Mouse (Mus musculus): ENCODE results near the gene Ppp1r16b. TPM values are rescaled to one million over a fixed set of nuclear protein-coding genes. Genes with fewer than 3 reads are reported as not detected.
A peak's percentile ranks its signal among the peaks of the same experiment; 100 is the strongest.

Gene Ppp1r16b
- polyA plus RNA-seq, 1 experiment from 2014 or later, result 14.1 TPM

- no peak overlapping the region for H3K4me3 ChIP-seq (ENCODE audit: low read length)
- no peak overlapping the region for H3K4me2 ChIP-seq (replicated peaks; ENCODE audit: low read depth, low read length)
- H3K36me3 ChIP-seq (ENCODE audit: insufficient read depth, low read length), result no peaks in the 10 kb centered on the region
- WGBS, result 41% methylated on average over 3 of the region's 3 CpGs
- no peaks in the 10 kb centered on the region for H3K9me3 ChIP-seq (ENCODE audit: low read length)
- no peaks in the 10 kb centered on the region for H3K27me3 ChIP-seq (ENCODE audit: insufficient read depth, low read length)
- H3K4me1 ChIP-seq (ENCODE audit: insufficient read depth, low read length), result peaks cover 56% of the 10 kb centered on the region
- no peak overlapping the region for H3K27ac ChIP-seq (ENCODE audit: low read length)
- no peak overlapping the region for H3K9ac ChIP-seq (replicated peaks; ENCODE audit: low read length)
- ATAC-seq (ENCODE audit: low FRiP score, low TSS enrichment), result no peak
Measured at GRCm38 (mm10) chr2:158684910-158685309, 19.7 kb downstream of the Ppp1r16b start.

DNA sequence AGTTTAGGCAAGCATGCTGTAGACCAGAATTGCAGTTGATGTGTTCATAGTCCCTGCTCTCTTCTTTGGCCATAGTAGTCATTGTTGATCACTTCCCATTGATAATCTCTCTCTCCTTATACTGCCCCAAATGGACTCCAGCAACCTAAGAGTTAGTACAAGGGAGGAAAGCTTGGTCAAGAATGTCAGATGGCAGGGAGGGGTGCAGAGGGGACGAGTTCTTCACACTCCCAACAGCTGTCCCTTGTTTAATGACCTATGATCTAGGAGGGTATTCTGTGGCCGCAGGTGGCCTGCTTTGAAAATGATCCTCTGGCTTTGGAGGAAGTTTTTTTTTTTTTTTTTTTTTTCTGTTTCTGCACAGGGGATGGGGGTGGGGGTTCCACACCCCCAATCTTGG lies 21.2 kb downstream of the Ppp1r16b start:
- Histone ChIP-seq H3K27me3 (ENCODE audit: insufficient read depth, low read length) (no peaks in the 10 kb centered on the region), H3K36me3 (ENCODE audit: insufficient read depth, low read length) (no peaks in the 10 kb centered on the region), H3K4me3 (ENCODE audit: low read length) (no peak overlapping the region), H3K4me2 (replicated peaks; ENCODE audit: low read depth, low read length) (no peak overlapping the region), H3K4me1 (ENCODE audit: insufficient read depth, low read length) (peaks cover 57% of the 10 kb centered on the region), H3K9ac (replicated peaks; ENCODE audit: low read length) (no peak overlapping the region), H3K9me3 (ENCODE audit: low read length) (no peaks in the 10 kb centered on the region), H3K27ac (ENCODE audit: low read length) (no peak overlapping the region)
- 19% methylated on average over 2 of the region's 2 CpGs for WGBS
- ATAC-seq (ENCODE audit: low FRiP score, low TSS enrichment), result peak; percentile 16; the same call in 1 of the 2 replicates

GRCm38 (mm10) chr2:158687804-158688241 lies 22.6 kb downstream of the Ppp1r16b start:
- H3K4me2 ChIP-seq (replicated peaks; ENCODE audit: low read depth, low read length), result peak overlapping the region; percentile 45
- 0 out of 2 replicates have a peak overlapping the region, but pooled peaks have one; percentile 24 for H3K9ac ChIP-seq (replicated peaks; ENCODE audit: low read length)
- H3K9me3 ChIP-seq (ENCODE audit: low read length), result no peaks in the 10 kb centered on the region
- ATAC-seq (ENCODE audit: low FRiP score, low TSS enrichment), result peak; percentile 52; the same call in 1 of the 2 replicates
- peaks cover 49% of the 10 kb centered on the region for H3K4me1 ChIP-seq (ENCODE audit: insufficient read depth, low read length)
- H3K27me3 ChIP-seq (ENCODE audit: insufficient read depth, low read length), result no peaks in the 10 kb centered on the region
- WGBS, result 14% methylated on average over 25 of the region's 25 CpGs
- peak overlapping the region; percentile 64; the same call in 1 of the 2 replicates for H3K27ac ChIP-seq (ENCODE audit: low read length)
- H3K4me3 ChIP-seq (ENCODE audit: low read length), result peak overlapping the region; percentile 14; the same call in 1 of the 2 replicates
- H3K36me3 ChIP-seq (ENCODE audit: insufficient read depth, low read length), result no peaks in the 10 kb centered on the region

DNA sequence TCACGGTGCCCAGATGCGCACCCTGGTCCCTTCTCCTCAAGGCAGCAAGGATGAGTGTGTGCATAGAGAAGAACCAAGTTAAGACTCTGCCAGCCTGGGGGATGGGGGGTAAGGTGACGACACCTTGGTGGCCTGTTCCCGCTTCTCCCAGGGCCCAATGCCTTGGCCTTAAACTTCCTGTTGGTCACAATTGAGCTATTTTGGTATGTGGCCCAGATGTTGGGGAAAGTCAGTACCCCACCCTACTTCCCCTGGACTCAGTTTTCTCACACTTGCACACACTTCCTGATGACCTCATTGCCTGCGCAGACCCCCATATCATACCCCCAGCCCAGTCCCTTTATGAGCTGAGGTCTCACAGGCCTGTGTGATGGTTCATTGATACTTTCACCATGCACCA lies 23.9 kb downstream of the Ppp1r16b start:
- peaks cover 44% of the 10 kb centered on the region for H3K4me1 ChIP-seq (ENCODE audit: insufficient read depth, low read length)
- no peaks in the 10 kb centered on the region for H3K36me3 ChIP-seq (ENCODE audit: insufficient read depth, low read length)
- no peak for ATAC-seq (ENCODE audit: low FRiP score, low TSS enrichment)
- no peaks in the 10 kb centered on the region for H3K9me3 ChIP-seq (ENCODE audit: low read length)
- H3K9ac ChIP-seq (replicated peaks; ENCODE audit: low read length), result no peak overlapping the region
- H3K27me3 ChIP-seq (ENCODE audit: insufficient read depth, low read length), result no peaks in the 10 kb centered on the region
- 83% methylated on average over 5 of the region's 5 CpGs for WGBS
- peak overlapping the region; percentile 64 for H3K27ac ChIP-seq (ENCODE audit: low read length)
- H3K4me2 ChIP-seq (replicated peaks; ENCODE audit: low read depth, low read length), result no peak overlapping the region
- no peak overlapping the region for H3K4me3 ChIP-seq (ENCODE audit: low read length)

- WGBS, result 44% methylated on average over 7 of the region's 7 CpGs
- H3K27ac ChIP-seq (ENCODE audit: low read length), result no peak overlapping the region; the same call in 1 of the 2 replicates
Measured at GRCm38 (mm10) chr2:158689640-158690039, 24.4 kb downstream of the Ppp1r16b start.

GRCm38 (mm10) chr2:158690116-158690515 lies 24.9 kb downstream of the Ppp1r16b start:
- H3K9ac ChIP-seq (replicated peaks; ENCODE audit: low read length), result no peak overlapping the region
- H3K27me3 ChIP-seq (ENCODE audit: insufficient read depth, low read length), result no peaks in the 10 kb centered on the region
- no peaks in the 10 kb centered on the region for H3K36me3 ChIP-seq (ENCODE audit: insufficient read depth, low read length)
- no peaks in the 10 kb centered on the region for H3K9me3 ChIP-seq (ENCODE audit: low read length)
- no peak overlapping the region for H3K27ac ChIP-seq (ENCODE audit: low read length)
- peaks cover 34% of the 10 kb centered on the region for H3K4me1 ChIP-seq (ENCODE audit: insufficient read depth, low read length)
- no peak overlapping the region for H3K4me3 ChIP-seq (ENCODE audit: low read length)
- 72% methylated on average over 8 of the region's 8 CpGs for WGBS
- no peak overlapping the region for H3K4me2 ChIP-seq (replicated peaks; ENCODE audit: low read depth, low read length)
- ATAC-seq (ENCODE audit: low FRiP score, low TSS enrichment), result no peak

More at GRCm38 (mm10) chr2:158689640-158690039, 24.4 kb downstream of the Ppp1r16b start:
- H3K9me3 ChIP-seq (ENCODE audit: low read length), result no peaks in the 10 kb centered on the region
- no peak overlapping the region for H3K4me3 ChIP-seq (ENCODE audit: low read length)
- no peaks in the 10 kb centered on the region for H3K27me3 ChIP-seq (ENCODE audit: insufficient read depth, low read length)
- H3K4me1 ChIP-seq (ENCODE audit: insufficient read depth, low read length), result peaks cover 38% of the 10 kb centered on the region
- no peak overlapping the region for H3K9ac ChIP-seq (replicated peaks; ENCODE audit: low read length)
- no peak for ATAC-seq (ENCODE audit: low FRiP score, low TSS enrichment)
- no peak overlapping the region for H3K4me2 ChIP-seq (replicated peaks; ENCODE audit: low read depth, low read length)
- no peaks in the 10 kb centered on the region for H3K36me3 ChIP-seq (ENCODE audit: insufficient read depth, low read length)

DNA sequence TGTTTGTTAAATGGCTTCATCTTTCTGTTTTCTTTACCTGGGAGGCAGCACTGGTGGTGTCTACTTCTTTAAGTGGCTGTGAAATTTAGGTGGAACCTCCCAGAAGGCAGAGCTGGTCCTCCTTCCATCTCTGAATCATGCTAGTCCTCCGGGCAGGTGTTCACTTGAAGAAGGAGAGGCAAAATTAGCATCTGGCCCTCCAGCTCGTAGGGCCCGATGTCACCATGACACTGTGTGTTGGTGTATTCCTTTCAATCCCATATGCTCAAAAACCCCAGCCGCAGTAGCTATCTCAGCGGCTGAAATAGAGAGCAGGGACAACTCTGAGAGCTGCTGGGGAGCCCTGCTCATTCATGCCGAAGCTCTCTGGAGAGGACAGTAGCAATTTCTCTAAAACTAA lies 27.0 kb downstream of the Ppp1r16b start:
- H3K4me3 ChIP-seq (ENCODE audit: low read length), result no peak overlapping the region
- ATAC-seq (ENCODE audit: low FRiP score, low TSS enrichment), result no peak
- no peak overlapping the region for H3K9ac ChIP-seq (replicated peaks; ENCODE audit: low read length)
- H3K4me1 ChIP-seq (ENCODE audit: insufficient read depth, low read length), result peaks cover 27% of the 10 kb centered on the region; the same call in 1 of the 2 replicates
- WGBS, result 78% methylated on average over 6 of the region's 6 CpGs
- H3K36me3 ChIP-seq (ENCODE audit: insufficient read depth, low read length), result no peaks in the 10 kb centered on the region
- H3K27me3 ChIP-seq (ENCODE audit: insufficient read depth, low read length), result no peaks in the 10 kb centered on the region
- no peak overlapping the region for H3K4me2 ChIP-seq (replicated peaks; ENCODE audit: low read depth, low read length)
- H3K27ac ChIP-seq (ENCODE audit: low read length), result no peak overlapping the region
- H3K9me3 ChIP-seq (ENCODE audit: low read length), result no peaks in the 10 kb centered on the region

- H3K27ac ChIP-seq (ENCODE audit: low read length), result no peak overlapping the region
- ATAC-seq (ENCODE audit: low FRiP score, low TSS enrichment), result 0 out of 2 replicates have a peak, but pooled peaks have one; percentile 39
Measured at GRCm38 (mm10) chr2:158695811-158696210, 30.6 kb downstream of the Ppp1r16b start.

GRCm38 (mm10) chr2:158696451-158696850 lies 31.3 kb downstream of the Ppp1r16b start:
- Histone ChIP-seq H3K27ac (ENCODE audit: low read length) (no peak overlapping the region), H3K9me3 (ENCODE audit: low read length) (no peaks in the 10 kb centered on the region), H3K9ac (replicated peaks; ENCODE audit: low read length) (no peak overlapping the region), H3K4me3 (ENCODE audit: low read length) (no peak overlapping the region), H3K4me2 (replicated peaks; ENCODE audit: low read depth, low read length) (no peak overlapping the region), H3K27me3 (ENCODE audit: insufficient read depth, low read length) (no peaks in the 10 kb centered on the region), H3K36me3 (ENCODE audit: insufficient read depth, low read length) (no peaks in the 10 kb centered on the region), H3K4me1 (ENCODE audit: insufficient read depth, low read length) (peaks cover 3% of the 10 kb centered on the region; the same call in 1 of the 2 replicates)
- no peak for ATAC-seq (ENCODE audit: low FRiP score, low TSS enrichment)
- WGBS, result 83% methylated on average over 6 of the region's 6 CpGs

More at GRCm38 (mm10) chr2:158695811-158696210, 30.6 kb downstream of the Ppp1r16b start:
- Histone ChIP-seq H3K36me3 (ENCODE audit: insufficient read depth, low read length) (no peaks in the 10 kb centered on the region), H3K4me3 (ENCODE audit: low read length) (no peak overlapping the region), H3K9ac (replicated peaks; ENCODE audit: low read length) (no peak overlapping the region), H3K27me3 (ENCODE audit: insufficient read depth, low read length) (no peaks in the 10 kb centered on the region), H3K9me3 (ENCODE audit: low read length) (no peaks in the 10 kb centered on the region), H3K4me1 (ENCODE audit: insufficient read depth, low read length) (peaks cover 3% of the 10 kb centered on the region; the same call in 1 of the 2 replicates), H3K4me2 (replicated peaks; ENCODE audit: low read depth, low read length) (no peak overlapping the region)
- WGBS, result 89% methylated on average over 27 of the region's 27 CpGs

- Histone ChIP-seq H3K4me3 (ENCODE audit: low read length) (no peak overlapping the region), H3K9ac (replicated peaks; ENCODE audit: low read length) (no peak overlapping the region), H3K4me2 (replicated peaks; ENCODE audit: low read depth, low read length) (no peak overlapping the region), H3K27me3 (ENCODE audit: insufficient read depth, low read length) (no peaks in the 10 kb centered on the region), H3K4me1 (ENCODE audit: insufficient read depth, low read length) (no peaks in the 10 kb centered on the region), H3K9me3 (ENCODE audit: low read length) (no peaks in the 10 kb centered on the region), H3K36me3 (ENCODE audit: insufficient read depth, low read length) (no peaks in the 10 kb centered on the region), H3K27ac (ENCODE audit: low read length) (no peak overlapping the region)
- WGBS, result 78% methylated on average over 6 of the region's 6 CpGs
- no peak for ATAC-seq (ENCODE audit: low FRiP score, low TSS enrichment)
Measured at GRCm38 (mm10) chr2:158699908-158700307, 34.7 kb downstream of the Ppp1r16b start.

Data from kidney, embryonic 16.5 days (tissue).